Mouse (Mus musculus) left cerebral cortex, postnatal 14 days (tissue): ENCODE measurements at regions not wholly inside any gene's neighbourhood (a gene's known extent, or its start where the extent isn't known, plus 50 kb on each side); places are given as distances from the start of the nearest gene placed in this dataset.

Source experiments
- DNase-seq, 2 experiments: peaks; one replicate each; pipeline ENCODE4 v3.0.0; 2021 to 2022; ENCODE audit warnings: low spot score in 2 of 2, mixed read lengths in 1 of 2
- intact Hi-C: fragments of 180-260 bp; cut with DNase I; formaldehyde crosslinking; loops from one replicate; pipeline ENCODE4 v1.15.1; 2025

GRCm38 (mm10) chr3:42074532-42075287 lies 332.3 kb downstream of the D3Ertd751e start:
- DNase-seq, result peak; percentile 12 to 67

GRCm38 (mm10) chr3:42110976-42111847 lies 368.8 kb downstream of the D3Ertd751e start:
- intact Hi-C loops, result no loop called here
- peak; percentile 83 to 84 for DNase-seq

More at GRCm38 (mm10) chr3:42074532-42075287, 332.3 kb downstream of the D3Ertd751e start:
- intact Hi-C loops, result no loop called here

DNA sequence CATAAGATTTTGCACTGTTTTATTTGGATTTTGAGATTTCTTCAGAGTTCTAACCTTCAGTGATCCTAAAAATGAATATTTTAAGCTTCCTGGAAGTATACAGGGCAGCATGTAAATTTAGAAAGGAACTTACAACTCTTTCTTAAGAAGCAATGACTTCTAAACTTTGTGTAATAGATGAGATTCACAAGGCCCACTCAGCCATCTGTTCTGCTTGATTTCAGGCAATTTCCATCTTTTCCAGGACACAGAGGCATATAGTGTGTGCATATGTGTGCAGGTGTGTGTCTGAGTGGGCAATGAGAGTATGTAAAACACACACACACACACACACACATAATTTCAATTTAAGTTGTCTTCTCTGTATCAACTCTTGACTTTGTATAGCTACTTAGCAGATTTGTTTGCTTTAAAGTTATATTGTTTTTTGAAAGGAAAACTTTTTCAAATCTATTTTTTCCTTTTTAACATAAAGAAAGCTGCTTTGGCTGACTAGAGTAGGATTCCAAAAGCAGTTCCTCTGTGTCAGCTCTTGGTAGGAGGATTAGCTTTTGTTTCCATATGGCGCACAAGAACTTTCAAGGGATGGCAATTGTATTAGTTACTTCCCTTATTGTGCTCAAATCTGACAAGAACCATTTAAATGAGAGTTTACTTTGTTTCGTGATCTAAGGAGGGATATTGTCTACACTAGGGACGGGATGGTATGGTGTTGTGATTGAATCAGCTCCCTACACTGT lies 387.6 kb downstream of the D3Ertd751e start:
- DNase-seq, result peak; percentile 55 to 68
- intact Hi-C loops, result no loop called here

DNA sequence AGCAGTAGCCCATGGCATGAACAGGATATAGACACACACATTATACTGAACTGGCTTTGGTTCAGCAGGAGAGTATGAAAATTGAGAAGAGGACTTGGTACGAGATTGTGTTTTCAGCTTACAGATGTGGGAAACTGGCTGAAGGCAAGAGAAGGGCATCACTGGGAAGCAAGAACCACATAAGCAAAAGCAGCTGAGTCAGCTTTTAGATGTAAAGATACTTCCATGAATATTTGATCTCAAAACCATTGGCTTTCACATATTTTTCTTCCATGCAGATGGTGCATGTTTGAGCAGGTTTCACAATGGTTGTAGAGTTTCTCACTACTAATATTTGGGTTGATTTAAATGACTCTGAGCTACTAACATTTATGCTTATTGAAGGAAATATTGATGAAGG lies 389.9 kb downstream of the D3Ertd751e start:
- intact Hi-C loops, result no loop called here

GRCm38 (mm10) chr3:42153372-42153771 lies 411.0 kb downstream of the D3Ertd751e start:
- intact Hi-C loops, result no loop called here
- DNase-seq, result no peak

More for the DNA sequence above, 389.9 kb downstream of the D3Ertd751e start:
- DNase-seq, result no peak

GRCm38 (mm10) chr3:42154909-42155308 lies 412.5 kb downstream of the D3Ertd751e start:
- intact Hi-C loops, result no loop called here
- no peak for DNase-seq

DNA sequence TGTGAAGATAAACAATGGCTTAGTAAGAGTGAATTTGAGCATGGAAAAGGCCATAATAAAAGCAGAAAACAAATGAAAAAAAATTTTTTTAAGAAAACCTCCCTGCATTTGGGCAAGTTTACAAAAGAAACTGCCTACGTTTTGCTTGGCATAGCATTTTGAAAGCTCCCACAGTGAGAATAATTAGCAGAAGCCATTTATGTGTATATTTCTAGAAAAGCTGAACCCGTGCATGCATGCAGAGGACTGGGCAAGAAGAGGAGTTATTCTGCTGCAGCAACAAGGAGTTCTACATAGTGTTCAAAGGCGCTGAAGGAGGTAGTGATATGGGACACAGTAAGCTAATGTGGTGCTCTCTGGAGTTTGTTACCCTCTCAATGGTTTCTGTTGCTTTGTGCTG lies 421.3 kb downstream of the D3Ertd751e start:
- intact Hi-C loops, result no loop called here
- no peak for DNase-seq

DNA sequence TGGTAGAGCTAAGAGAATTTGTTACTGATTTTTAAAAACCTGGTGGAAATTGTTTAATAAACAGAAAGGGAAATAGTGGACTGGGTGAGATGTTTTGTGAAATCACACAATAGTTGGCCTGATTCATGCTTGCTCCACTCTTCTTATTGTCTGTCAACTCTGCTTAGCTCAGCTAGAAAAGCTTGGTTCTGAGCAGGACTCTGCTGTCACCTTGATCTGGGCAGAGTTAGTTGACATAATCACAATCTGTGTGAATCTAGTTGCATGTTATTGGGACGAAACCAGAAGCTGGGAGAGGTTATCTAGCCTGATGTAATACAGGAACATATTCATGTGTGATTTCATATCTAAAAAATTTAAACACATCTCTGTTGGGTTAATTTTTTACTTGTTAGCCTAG lies 456.8 kb downstream of the D3Ertd751e start:
- intact Hi-C loops, result no loop called here
- no peak for DNase-seq

DNA sequence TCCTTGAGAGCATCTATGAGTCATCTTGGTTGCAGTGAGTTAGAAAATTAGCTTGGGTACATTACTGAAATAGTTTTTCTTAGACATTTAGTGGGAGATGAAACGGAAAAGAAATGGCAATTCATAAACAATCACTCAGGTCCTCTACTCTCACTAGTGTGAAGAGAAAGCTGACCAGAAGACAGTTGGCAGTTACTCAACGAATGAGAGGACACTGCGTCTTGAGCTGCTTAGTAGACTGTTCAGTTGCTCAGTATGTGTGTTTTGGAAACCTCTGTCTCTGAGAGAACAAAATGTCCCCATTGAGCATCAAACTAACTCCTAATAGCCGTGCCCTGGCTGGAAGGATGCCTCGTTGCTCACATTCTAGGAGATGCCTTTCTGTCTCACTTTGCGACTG lies 459.0 kb downstream of the D3Ertd751e start:
- intact Hi-C loops, result no loop called here
- DNase-seq, result no peak

DNA sequence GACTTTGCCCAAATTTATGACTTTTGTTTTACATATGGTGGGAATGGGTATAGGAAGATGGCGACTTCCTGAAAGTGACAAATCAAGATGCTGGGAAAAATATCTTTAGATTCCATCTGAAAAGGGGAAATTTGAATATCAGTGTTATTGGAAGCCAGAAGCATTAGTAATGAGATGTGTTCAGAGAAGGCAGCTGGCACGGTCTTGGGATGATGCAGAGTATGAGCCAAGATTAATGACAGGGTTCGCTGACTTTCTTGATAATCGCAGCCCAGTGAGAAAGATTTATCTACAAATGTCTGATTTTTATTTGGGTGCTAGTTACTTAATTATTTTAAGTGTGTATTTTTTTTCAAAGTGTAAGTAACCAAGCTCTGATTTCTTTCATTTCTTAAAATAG lies 463.2 kb downstream of the D3Ertd751e start:
- DNase-seq, result no peak
- intact Hi-C loops, result no loop called here

- intact Hi-C loops, result no loop called here
- peak in 1 of 2 experiments; percentile 34 for DNase-seq
Observed at GRCm38 (mm10) chr3:42211420-42211819, 469.0 kb downstream of the D3Ertd751e start.

GRCm38 (mm10) chr3:42212456-42212855 lies 470.0 kb downstream of the D3Ertd751e start:
- intact Hi-C loops, result no loop called here
- no peak for DNase-seq

- intact Hi-C loops, result no loop called here
- no peak for DNase-seq
Observed at GRCm38 (mm10) chr3:42213163-42213562, 470.8 kb downstream of the D3Ertd751e start.

- intact Hi-C loops, result no loop called here
- DNase-seq, result no peak
Observed at GRCm38 (mm10) chr3:42214624-42215276, 472.3 kb downstream of the D3Ertd751e start.

DNA sequence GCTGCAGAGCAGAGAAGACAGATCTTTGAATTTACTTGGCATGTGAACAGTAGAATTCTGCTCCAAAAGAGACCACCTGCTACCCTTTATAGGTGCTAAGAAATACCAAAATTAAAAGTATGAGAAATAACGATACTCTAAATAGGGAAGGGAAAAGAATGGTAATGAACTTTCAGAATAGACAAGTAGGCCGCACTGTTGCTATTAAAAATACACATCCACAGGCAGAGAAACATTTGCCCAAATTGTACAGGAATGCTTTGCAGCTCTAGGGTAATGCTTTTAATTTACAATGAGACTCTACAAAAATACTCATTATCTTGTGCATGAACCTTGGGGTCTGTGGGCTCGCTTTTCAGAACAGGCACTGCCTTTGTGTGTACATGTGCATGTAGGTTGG lies 476.3 kb downstream of the D3Ertd751e start:
- intact Hi-C loops, result no loop called here
- no peak for DNase-seq

DNA sequence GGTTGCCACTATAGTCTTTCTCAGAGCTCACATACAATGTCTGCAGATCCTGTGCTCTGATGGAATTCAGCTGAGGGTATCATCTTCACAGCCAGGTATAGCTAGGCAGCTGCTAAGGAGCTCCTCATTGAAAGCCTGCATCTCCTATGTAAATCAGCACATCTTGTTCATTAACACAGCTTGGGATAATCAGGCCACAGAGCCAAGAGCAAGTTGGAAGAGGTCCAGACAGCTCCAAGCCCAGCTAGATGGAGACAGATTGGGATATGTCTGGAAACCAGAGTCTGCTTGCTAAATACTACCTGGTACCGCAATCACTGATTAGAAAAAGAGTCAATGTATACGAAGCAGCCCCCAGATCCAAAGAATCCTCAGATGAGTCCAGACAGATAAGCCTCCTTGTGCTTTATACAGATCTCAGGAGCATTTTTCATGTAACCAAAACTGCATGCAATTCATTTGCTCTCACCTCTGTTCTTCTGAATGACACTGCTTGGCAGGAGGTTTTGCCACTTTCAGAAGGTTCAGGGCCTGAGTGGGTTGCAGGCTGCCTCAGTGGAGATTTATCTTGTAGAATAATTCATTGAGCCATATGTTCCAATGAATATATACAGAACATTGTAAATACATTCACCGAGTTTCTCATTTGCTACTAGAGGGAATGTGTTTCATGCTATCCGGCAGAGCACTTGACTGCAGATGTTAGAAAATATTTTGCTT lies 485.4 kb downstream of the D3Ertd751e start:
- peak; percentile 40 to 45 for DNase-seq
- intact Hi-C loops, result loop anchor here (10.0 kb wide), 1 partner anchor 177 kb away; no protein-coding TSS in a partner anchor

DNA sequence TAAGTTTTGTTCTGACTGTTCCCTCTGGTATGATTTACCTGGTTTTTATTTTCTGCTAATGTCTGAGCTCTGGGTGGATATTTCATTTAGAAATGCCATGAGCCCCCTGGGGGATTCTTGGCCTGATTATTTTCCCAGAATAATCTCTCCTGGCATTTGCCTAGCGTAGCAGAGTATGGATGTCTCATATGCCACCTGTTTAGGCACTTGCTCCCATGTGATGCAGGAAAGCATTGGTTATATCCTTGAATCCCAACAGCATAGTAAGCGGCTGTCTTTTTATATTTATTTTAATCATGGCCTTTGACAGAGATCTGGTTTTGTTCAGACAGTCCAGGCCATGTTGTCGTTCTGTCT lies 486.0 kb downstream of the D3Ertd751e start:
- intact Hi-C loops, result loop anchor here (10.0 kb wide), 1 partner anchor 176 kb away; no protein-coding TSS in a partner anchor
- DNase-seq, result no peak

DNA sequence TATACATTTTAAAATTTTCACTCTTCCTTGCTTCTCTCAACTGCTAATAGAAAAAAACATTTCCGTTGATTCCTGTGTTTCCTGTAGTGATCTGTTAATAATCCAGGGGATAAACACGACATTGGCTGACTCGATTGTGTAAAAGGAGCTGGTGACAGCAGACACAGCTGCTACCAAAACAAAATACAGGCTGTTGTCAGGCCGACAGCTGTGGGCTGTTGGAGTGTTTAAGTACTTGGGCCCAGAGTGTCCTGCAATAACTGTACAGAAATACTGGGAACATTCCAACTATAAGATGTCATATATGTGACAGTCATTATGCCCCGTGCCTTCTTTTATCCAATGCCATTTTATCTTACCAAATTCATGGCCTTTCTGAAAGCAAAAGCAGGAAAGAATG lies 489.9 kb downstream of the D3Ertd751e start:
- no peak for DNase-seq
- intact Hi-C loops, result no loop called here

DNA sequence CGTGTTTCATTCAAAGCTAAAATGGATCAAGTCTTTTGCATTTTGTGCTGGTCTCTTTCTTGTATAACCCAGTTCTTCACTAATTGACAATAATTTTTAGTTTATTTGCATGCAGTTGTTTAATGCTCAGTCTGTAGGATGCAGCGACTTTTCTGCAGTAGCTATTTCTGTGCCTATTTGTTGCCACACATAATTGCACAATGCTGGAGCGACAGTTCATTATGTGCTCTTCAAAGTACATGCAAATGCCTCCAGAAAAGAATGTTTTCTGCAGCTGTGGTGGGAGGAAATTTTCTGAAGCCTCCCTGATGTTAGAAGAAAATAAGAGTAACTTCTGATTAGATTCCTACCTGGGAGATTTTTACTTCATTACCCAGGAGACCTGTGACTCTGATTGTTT lies 491.3 kb downstream of the D3Ertd751e start:
- no peak for DNase-seq
- intact Hi-C loops, result no loop called here
